Mouse (Mus musculus) MEL (cell line): ENCODE measurements around the gene Elmsan1. TPM values are rescaled to one million over a fixed set of nuclear protein-coding genes. Genes with fewer than 3 reads are reported as not detected.

Source experiments
- DNase-seq: peaks from one replicate; pipeline ENCODE4 v3.0.0; 2011; ENCODE audit warnings: low read depth, low spot score
- H3K27ac ChIP-seq: 2 replicates; pipeline ENCODE4 v1.5.1; 2012; ENCODE audit warnings: low read depth, mild to moderate bottlenecking, control low read depth, low read length, moderate library complexity; ENCODE audit not compliant: control insufficient read depth
- H3K27me3 ChIP-seq, 2 experiments: fragments of 150-350 bp in 1 of 2; sonication (generic) in 1 of 2; 2 replicates each; pipeline ENCODE4 v1.6.1; 2012; ENCODE audit warnings: low read length in 2 of 2, mild to moderate bottlenecking in 2 of 2, improper control_type of control experiment in 1 of 2, moderate library complexity in 1 of 2; ENCODE audit not compliant: insufficient read depth in 2 of 2, control insufficient read depth in 1 of 2
- H3K36me3 ChIP-seq, 2 experiments: 2 replicates each; pipeline ENCODE4 v1.6.1; 2012 to 2014; ENCODE audit warnings: low read length in 2 of 2, improper control_type of control experiment in 1 of 2, inconsistent platforms in 1 of 2, mild to moderate bottlenecking in 1 of 2; ENCODE audit not compliant: insufficient read depth in 2 of 2, control insufficient read depth in 1 of 2
- H3K4me1 ChIP-seq, 2 experiments: fragments of 150-350 bp in 1 of 2; sonication (generic) in 1 of 2; 2 replicates each; pipeline ENCODE4 v1.6.1; 2012; ENCODE audit warnings: low read length in 2 of 2, improper control_type of control experiment in 1 of 2, mild to moderate bottlenecking in 1 of 2; ENCODE audit not compliant: insufficient read depth in 2 of 2, control insufficient read depth in 1 of 2
- H3K4me3 ChIP-seq, 2 experiments: fragments of 150-350 bp in 1 of 2; sonication (generic) in 1 of 2; 2 replicates each; pipeline ENCODE4 v1.5.1; 2012; ENCODE audit warnings: low read depth in 2 of 2, low read length in 2 of 2, mild to moderate bottlenecking in 2 of 2, moderate library complexity in 2 of 2, control low read depth in 1 of 2, improper control_type of control experiment in 1 of 2; ENCODE audit not compliant: control insufficient read depth in 1 of 2, insufficient read depth in 1 of 2
- H3K79me2 ChIP-seq: 2 replicates; pipeline ENCODE4 v1.6.1; 2012; ENCODE audit warnings: mild to moderate bottlenecking, low read length, moderate library complexity; ENCODE audit not compliant: control insufficient read depth, poor library complexity, insufficient read depth
- H3K9ac ChIP-seq: 2 replicates; pipeline ENCODE4 v1.6.1; 2012; ENCODE audit warnings: low read depth, mild to moderate bottlenecking, control low read depth, low read length, moderate library complexity; ENCODE audit not compliant: control insufficient read depth, poor library complexity, severe bottlenecking
- H3K9me3 ChIP-seq: fragments of 150-350 bp; sonication (generic); replicated peaks from 2 replicates; pipeline ENCODE4 v1.6.1; 2012; ENCODE audit warnings: mild to moderate bottlenecking, low read length, improper control_type of control experiment, moderate library complexity; ENCODE audit not compliant: insufficient read depth
- BHLHE40 ChIP-seq: IDR thresholded peaks from 2 replicates; pipeline ENCODE4 v1.6.1; 2012; ENCODE audit warnings: low read depth, mild to moderate bottlenecking, inconsistent platforms, low read length, improper control_type of control experiment, borderline replicate concordance
- CHD1 ChIP-seq: IDR thresholded peaks from 2 replicates; pipeline ENCODE4 v1.6.1; 2012; ENCODE audit warnings: low read depth, mild to moderate bottlenecking, inconsistent platforms, low read length, improper control_type of control experiment
- CHD2 ChIP-seq: IDR thresholded peaks from 2 replicates; pipeline ENCODE4 v1.6.1; 2011; ENCODE audit warnings: low read length, improper control_type of control experiment
- CTCF ChIP-seq, 3 experiments: IDR thresholded peaks in 2 of 3; conservative IDR thresholded peaks in 1 of 3; 2 replicates each; pipeline ENCODE4 v1.5.1; 2011 to 2012; ENCODE audit warnings: low read length in 3 of 3, low read depth in 2 of 3, mild to moderate bottlenecking in 2 of 3, improper control_type of control experiment in 1 of 3, inconsistent platforms in 1 of 3, mixed read lengths in 1 of 3, moderate library complexity in 1 of 3; ENCODE audit not compliant: control insufficient read depth in 1 of 3, insufficient read depth in 1 of 3, poor library complexity in 1 of 3, severe bottlenecking in 1 of 3
- E2F4 ChIP-seq: IDR thresholded peaks from 2 replicates; pipeline ENCODE4 v1.6.1; 2011; ENCODE audit warnings: low read depth, low read length, improper control_type of control experiment, borderline replicate concordance
- ELF1 ChIP-seq: IDR thresholded peaks from 2 replicates; pipeline ENCODE4 v1.6.1; 2014; ENCODE audit warnings: low read depth, mild to moderate bottlenecking, inconsistent platforms, low read length, improper control_type of control experiment, moderate library complexity
- EP300 ChIP-seq, 2 experiments: IDR thresholded peaks; 2 replicates each; pipeline ENCODE4 v1.6.1; 2011; ENCODE audit warnings: improper control_type of control experiment in 2 of 2, low read length in 2 of 2, low read depth in 1 of 2, mild to moderate bottlenecking in 1 of 2
- ETS1 ChIP-seq: IDR thresholded peaks from 2 replicates; pipeline ENCODE4 v1.6.1; 2012; ENCODE audit warnings: low read depth, mild to moderate bottlenecking, inconsistent platforms, low read length, improper control_type of control experiment, moderate library complexity
- GABPA ChIP-seq: IDR thresholded peaks from 2 replicates; pipeline ENCODE4 v1.6.1; 2012; ENCODE audit warnings: low read depth, mild to moderate bottlenecking, inconsistent platforms, low read length, improper control_type of control experiment, moderate library complexity
- GATA1 ChIP-seq: IDR thresholded peaks from 2 replicates; pipeline ENCODE4 v1.6.1; 2011; ENCODE audit warnings: low read depth, low read length, improper control_type of control experiment
- JUND ChIP-seq: IDR thresholded peaks from 2 replicates; pipeline ENCODE4 v1.6.1; 2011; ENCODE audit warnings: low read depth, mild to moderate bottlenecking, improper control_type of control experiment, low read length
- KAT2A ChIP-seq: conservative IDR thresholded peaks from 2 replicates; pipeline ENCODE4 v1.6.1; 2012; ENCODE audit warnings: low read depth, low read length, improper control_type of control experiment, inconsistent platforms
- MAZ ChIP-seq: IDR thresholded peaks from 2 replicates; pipeline ENCODE4 v1.6.1; 2012; ENCODE audit warnings: low read depth, mild to moderate bottlenecking, inconsistent platforms, low read length, improper control_type of control experiment
- MEF2A ChIP-seq: IDR thresholded peaks from 2 replicates; pipeline ENCODE4 v1.6.1; 2014; ENCODE audit warnings: low read depth, mild to moderate bottlenecking, inconsistent platforms, low read length, improper control_type of control experiment; ENCODE audit not compliant: poor library complexity, insufficient replicate concordance, severe bottlenecking; ENCODE audit errors: extremely low read depth
- NELFE ChIP-seq: IDR thresholded peaks from 2 replicates; pipeline ENCODE4 v1.6.1; 2011; ENCODE audit warnings: low read depth, low read length, improper control_type of control experiment
- RCOR1 ChIP-seq: IDR thresholded peaks from 2 replicates; pipeline ENCODE4 v1.6.1; 2012; ENCODE audit warnings: low read depth, mild to moderate bottlenecking, inconsistent platforms, low read length, improper control_type of control experiment
- SIN3A ChIP-seq: IDR thresholded peaks from 2 replicates; pipeline ENCODE4 v1.6.1; 2012; ENCODE audit warnings: low read length, improper control_type of control experiment, inconsistent platforms
- SMC3 ChIP-seq: IDR thresholded peaks from 2 replicates; pipeline ENCODE4 v1.6.1; 2011; ENCODE audit warnings: low read depth, low read length, improper control_type of control experiment
- TAL1 ChIP-seq: IDR thresholded peaks from 2 replicates; pipeline ENCODE4 v1.6.1; 2012; ENCODE audit warnings: mild to moderate bottlenecking, inconsistent platforms, low read length, moderate library complexity, mixed read lengths
- TBP ChIP-seq: IDR thresholded peaks from 2 replicates; pipeline ENCODE4 v1.8.0; 2011; ENCODE audit warnings: low read depth, low read length, improper control_type of control experiment
- TCF12 ChIP-seq: IDR thresholded peaks from 2 replicates; pipeline ENCODE4 v1.6.1; 2014; ENCODE audit warnings: low read depth, mild to moderate bottlenecking, inconsistent platforms, low read length, improper control_type of control experiment, moderate library complexity
- USF1 ChIP-seq: IDR thresholded peaks from 2 replicates; pipeline ENCODE4 v1.6.1; 2014; ENCODE audit warnings: low read depth, mild to moderate bottlenecking, inconsistent platforms, low read length, improper control_type of control experiment, moderate library complexity
- ZKSCAN1 ChIP-seq: IDR thresholded peaks from 2 replicates; pipeline ENCODE4 v1.6.1; 2012; ENCODE audit warnings: low read depth, mild to moderate bottlenecking, inconsistent platforms, low read length, improper control_type of control experiment, moderate library complexity
- ZNF384 ChIP-seq: IDR thresholded peaks from 2 replicates; pipeline ENCODE4 v1.6.1; 2012; ENCODE audit warnings: low read depth, mild to moderate bottlenecking, inconsistent platforms, low read length, improper control_type of control experiment
- polyA plus RNA-seq, 2 experiments: library from polyadenylated mRNA; stranded (reverse) in 1 of 2; unstranded in 1 of 2; fragments of >175 nt in 1 of 2; fragments of >200 nt in 1 of 2; gene quantifications; 2 replicates each; pipeline versions ENCODE4 v1.2.1 to v1.2.4; 2012; ENCODE audit warnings: low replicate concordance in 2 of 2, low read depth in 1 of 2; ENCODE audit not compliant: insufficient read length in 2 of 2, insufficient read depth in 1 of 2, missing spikeins in 1 of 2
- total RNA-seq: library from RNA; depleted of rRNA; stranded (reverse); fragments of 300-350 nt; gene quantifications from 2 replicates; pipeline ENCODE4 v1.2.3, GENCODE M21; 2012

Gene Elmsan1
- total and polyA plus RNA-seq, 3 experiments: 7.7 to 25.3 TPM; not detected in 1

GRCm38 (mm10) chr12:84155523-84155871, 63.2 kb downstream of the Elmsan1 start:
- H3K4me3 ChIP-seq: no peak overlapping the region
- peaks cover 13 to 14% of the 10 kb centered on the region in 2 experiments for H3K36me3 ChIP-seq
- H3K9me3 ChIP-seq: no peaks in the 10 kb centered on the region
- no peaks in the 10 kb centered on the region for H3K79me2 ChIP-seq
- no peaks in the 10 kb centered on the region for H3K27me3 ChIP-seq
- H3K27ac ChIP-seq: no peak overlapping the region
- TF ChIP-seq MEF2A (no peak), CHD1 (no peak), MAZ (no peak), USF1 (no peak), ZNF384 (no peak), NELFE (no peak), SMC3 (no peak), GABPA (no peak), ZKSCAN1 (no peak), BHLHE40 (no peak), SIN3A (no peak), EP300 (IDR thresholded peaks at IDR 0.05; ENCODE audit: low read depth in 1 of 2, low read length in 2 of 2) (no peak), TCF12 (no peak)
- TF ChIP-seq, all 39 proteins: peak for 0
- DNase-seq: no peak
- H3K9ac ChIP-seq: no peak overlapping the region
- peaks cover 9 to 20% of the 10 kb centered on the region in 2 experiments for H3K4me1 ChIP-seq

GRCm38 (mm10) chr12:84154786-84155522, 63.7 kb downstream of the Elmsan1 start:
- TF ChIP-seq TBP (no peak), USF1 (no peak), CTCF (IDR thresholded peaks at IDR 0.05 in 2 of 3, conservative IDR thresholded peaks at IDR 0.05 in 1 of 3; ENCODE audit: control insufficient read depth in 1 of 3, insufficient read depth in 1 of 3, low read depth in 2 of 3, low read length in 3 of 3, poor library complexity in 1 of 3, severe bottlenecking in 1 of 3) (no peak), ETS1 (no peak), GATA1 (no peak), E2F4 (no peak), CHD1 (no peak), KAT2A (no peak), MEF2A (no peak), ZNF384 (no peak), TAL1 (no peak), RCOR1 (no peak), JUND (no peak), MAZ (no peak), NELFE (no peak), ZKSCAN1 (no peak), ELF1 (no peak), CHD2 (no peak), GABPA (no peak)
- H3K27ac ChIP-seq: no peak overlapping the region
- no peak overlapping the region for H3K4me3 ChIP-seq
- H3K9me3 ChIP-seq: no peaks in the 10 kb centered on the region
- no peak for DNase-seq
- peaks cover 12 to 23% of the 10 kb centered on the region in 2 experiments for H3K4me1 ChIP-seq
- H3K79me2 ChIP-seq: no peaks in the 10 kb centered on the region
- H3K27me3 ChIP-seq: no peaks in the 10 kb centered on the region
- no peak overlapping the region for H3K9ac ChIP-seq
- peaks cover 15 to 18% of the 10 kb centered on the region in 2 experiments for H3K36me3 ChIP-seq
